Mouse (Mus musculus): ENCODE data around the gene Pias3.
"Not testable (repeated sequence)": the region's sequence is repeated elsewhere in the genome, so short reads cannot be mapped to it uniquely, and the experiment has no call there.

Pias3 gene

GRCm38 (mm10) chr3:96684822-96685156, 11.4 kb upstream of the Pias3 start:
- DNase-seq (ENCODE audit: low read depth, low spot score) = no peak

- DNase-seq (ENCODE audit: low read depth, low spot score) = not testable (repeated sequence)
These were observed 10.1 kb upstream of the Pias3 start for GRCm38 (mm10) chr3:96686057-96686456.

- DNase-seq (ENCODE audit: low read depth, low spot score) = no peak
These were observed 7.3 kb upstream of the Pias3 start for GRCm38 (mm10) chr3:96688854-96689253.

- no peak for DNase-seq (ENCODE audit: low read depth, low spot score)
These were observed 5.9 kb upstream of the Pias3 start for GRCm38 (mm10) chr3:96690298-96690697.

GRCm38 (mm10) chr3:96692506-96692905, 3.7 kb upstream of the Pias3 start:
- no peak for DNase-seq (ENCODE audit: low read depth, low spot score)

GRCm38 (mm10) chr3:96693579-96693978, 2.6 kb upstream of the Pias3 start:
- DNase-seq (ENCODE audit: low read depth, low spot score) = no peak

GRCm38 (mm10) chr3:96696766-96697732, 865 bp downstream of the Pias3 start:
- DNase-seq (ENCODE audit: low read depth, low spot score) = peak; percentile 81

- DNase-seq (ENCODE audit: low read depth, low spot score) = peak; percentile 78
These were observed 3.0 kb downstream of the Pias3 start for GRCm38 (mm10) chr3:96698993-96699690.

GRCm38 (mm10) chr3:96700376-96700775, 4.2 kb downstream of the Pias3 start:
- DNase-seq (ENCODE audit: low read depth, low spot score) = no peak

GRCm38 (mm10) chr3:96701003-96701402, 4.8 kb downstream of the Pias3 start:
- DNase-seq (ENCODE audit: low read depth, low spot score) = no peak

- no peak for DNase-seq (ENCODE audit: low read depth, low spot score)
These were observed 8.6 kb downstream of the Pias3 start for GRCm38 (mm10) chr3:96704778-96705177.

- no peak for DNase-seq (ENCODE audit: low read depth, low spot score)
These were observed 10.0 kb downstream of the Pias3 start for GRCm38 (mm10) chr3:96706217-96706616.

GRCm38 (mm10) chr3:96706984-96707383, 10.8 kb downstream of the Pias3 start:
- DNase-seq (ENCODE audit: low read depth, low spot score) = no peak

- peak; percentile 67 for DNase-seq (ENCODE audit: low read depth, low spot score)
These were observed 11.9 kb downstream of the Pias3 start, which contains the start of gene Nudt17 for GRCm38 (mm10) chr3:96707903-96708683. Nudt17 (minus strand) TSS chr3:96708562.

GRCm38 (mm10) chr3:96708684-96709064, 12.5 kb downstream of the Pias3 start:
- DNase-seq (ENCODE audit: low read depth, low spot score) = no peak

GRCm38 (mm10) chr3:96714286-96714685, 18.1 kb downstream of the Pias3 start:
- no peak for DNase-seq (ENCODE audit: low read depth, low spot score)

GRCm38 (mm10) chr3:96715854-96716253, 19.7 kb downstream of the Pias3 start:
- DNase-seq (ENCODE audit: low read depth, low spot score) = no peak

- no peak for DNase-seq (ENCODE audit: low read depth, low spot score)
These were observed 23.0 kb downstream of the Pias3 start for GRCm38 (mm10) chr3:96719173-96719572.

GRCm38 (mm10) chr3:96727343-96727827, 31.2 kb downstream of the Pias3 start, which contains the start of the genes Polr3c and Rnf115:
Polr3c (minus strand) TSS chr3:96727628.
Rnf115 (plus strand) TSS chr3:96727664.
- DNase-seq (ENCODE audit: low read depth, low spot score) = peak; percentile 91

GRCm38 (mm10) chr3:96727828-96728633, 31.8 kb downstream of the Pias3 start:
- DNase-seq (ENCODE audit: low read depth, low spot score) = no peak
